Mouse (Mus musculus) neural tube, embryonic 14.5 days (tissue): ENCODE measurements around the gene Abtb2. TPM values are rescaled to one million over a fixed set of nuclear protein-coding genes. Genes with fewer than 3 reads are reported as not detected.

Source experiments
- ATAC-seq: fragments of 200-750 bp; cut with Nextera tagmentation; 2 replicates; pipeline ENCODE4 v1.8.0; 2017; ENCODE audit warnings: low read depth, mild to moderate bottlenecking, moderate TSS enrichment, moderate library complexity
- H3K27ac ChIP-seq: fragments of 300-500 bp; sonication (generic); 2 replicates; pipeline ENCODE4 v1.5.1; 2014; ENCODE audit warnings: low read depth, mild to moderate bottlenecking, control low read depth, low read length, moderate library complexity, mixed read lengths
- H3K27me3 ChIP-seq: fragments of 300-500 bp; sonication (generic); 2 replicates; pipeline ENCODE4 v1.6.1; 2014; ENCODE audit warnings: low read length; ENCODE audit not compliant: control insufficient read depth, insufficient read depth
- H3K36me3 ChIP-seq: fragments of 300-500 bp; sonication (generic); 2 replicates; pipeline ENCODE4 v1.6.1; 2014; ENCODE audit warnings: low read length, mixed read lengths; ENCODE audit not compliant: control insufficient read depth, insufficient read depth
- H3K4me1 ChIP-seq: fragments of 300-500 bp; sonication (generic); 2 replicates; pipeline ENCODE4 v1.6.1; 2014; ENCODE audit warnings: low read length; ENCODE audit not compliant: control insufficient read depth, insufficient read depth
- H3K4me2 ChIP-seq: fragments of 300-500 bp; sonication (generic); 2 replicates; pipeline ENCODE4 v1.6.1; 2014; ENCODE audit warnings: mild to moderate bottlenecking, low read depth, low read length, control low read depth
- H3K4me3 ChIP-seq: fragments of 300-500 bp; sonication (generic); 2 replicates; pipeline ENCODE4 v1.5.1; 2014; ENCODE audit warnings: low read depth, low read length, control low read depth, mixed read lengths
- H3K9ac ChIP-seq: fragments of 300-500 bp; sonication (generic); replicated peaks from 2 replicates; pipeline ENCODE4 v1.6.1; 2014; ENCODE audit warnings: low read depth, mild to moderate bottlenecking, control low read depth, low read length, mixed read lengths
- H3K9me3 ChIP-seq: fragments of 300-500 bp; sonication (generic); 2 replicates; pipeline ENCODE4 v1.6.1; 2016; ENCODE audit warnings: low read length; ENCODE audit not compliant: control insufficient read depth
- WGBS: fragments of 180-500 bp; shearing (Covaris S2); extraction: QIAGEN DNeasy Blood & Tissue Kit; methylation state at CpG from one replicate; pipeline ENCODE4 v1.1.7; 2014; 5-methylcytosine and 5-hydroxymethylcytosine counted together
- polyA plus RNA-seq: library from polyadenylated mRNA; unstranded; fragments of >200 nt; fragmentation: Nextera tagmentation; extraction: Ambion mirVana; gene quantifications from 2 replicates; pipeline ENCODE4 v1.2.1, GENCODE M21; 2014

Gene Abtb2
- polyA plus RNA-seq, 1 experiment from 2014 or later, result 7.8 TPM

DNA sequence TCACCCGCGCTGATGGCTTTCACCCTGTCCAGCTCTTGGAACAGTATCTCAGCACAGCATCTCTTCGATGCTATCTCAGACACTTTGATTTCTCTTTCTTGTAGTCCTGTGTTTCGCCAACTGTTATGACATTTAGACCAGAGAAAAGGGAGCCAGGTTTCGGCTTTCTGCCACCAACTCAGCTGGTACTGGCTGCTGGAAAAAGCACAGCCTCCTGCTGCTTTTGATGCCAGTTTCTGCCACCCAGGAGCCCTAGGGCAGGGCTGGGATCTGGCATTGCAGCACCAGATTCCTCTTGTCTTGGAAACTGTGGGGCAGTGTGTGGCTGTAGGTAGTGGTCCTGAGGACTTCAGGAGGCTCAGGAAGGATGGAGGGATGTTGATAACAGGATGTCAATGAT, 115.0 kb downstream of the Abtb2 start:
- no peaks in the 10 kb centered on the region for H3K36me3 ChIP-seq
- WGBS, result 80% methylated on average over 5 of the region's 5 CpGs
- no peaks in the 10 kb centered on the region for H3K27me3 ChIP-seq
- no peaks in the 10 kb centered on the region for H3K9me3 ChIP-seq
- H3K4me3 ChIP-seq, result no peak overlapping the region
- H3K27ac ChIP-seq, result no peak overlapping the region
- H3K9ac ChIP-seq, result no peak overlapping the region
- H3K4me1 ChIP-seq, result no peaks in the 10 kb centered on the region
- no peak for ATAC-seq
- no peak overlapping the region for H3K4me2 ChIP-seq

DNA sequence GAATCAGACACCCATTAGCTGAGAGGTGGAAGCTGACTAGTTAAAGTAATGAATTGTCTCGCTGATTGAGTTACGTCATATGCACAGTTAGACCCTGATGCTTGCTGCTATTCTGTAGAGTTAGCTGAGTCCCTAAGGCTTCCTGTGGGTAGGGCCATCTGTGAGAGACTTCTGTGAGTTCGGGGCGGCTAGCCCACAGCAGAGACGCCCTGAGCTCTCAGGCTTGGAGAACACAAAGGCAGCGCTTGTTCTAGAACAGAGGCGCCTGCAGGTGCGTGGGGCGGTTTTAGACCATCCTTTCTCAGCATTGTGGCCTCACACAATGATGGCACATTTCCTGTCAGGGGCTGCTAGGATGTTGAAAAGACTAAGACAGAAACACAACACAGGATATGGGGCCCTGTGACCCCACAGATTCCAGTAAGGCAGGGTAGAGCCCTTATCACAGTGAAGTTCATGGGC, 116.2 kb downstream of the Abtb2 start:
- Histone ChIP-seq H3K36me3 (no peaks in the 10 kb centered on the region), H3K4me1 (no peaks in the 10 kb centered on the region), H3K27me3 (no peaks in the 10 kb centered on the region), H3K4me2 (no peak overlapping the region), H3K4me3 (no peak overlapping the region), H3K9ac (no peak overlapping the region), H3K27ac (no peak overlapping the region), H3K9me3 (no peaks in the 10 kb centered on the region)
- 76% methylated on average over 9 of the region's 9 CpGs for WGBS
- ATAC-seq, result no peak

DNA sequence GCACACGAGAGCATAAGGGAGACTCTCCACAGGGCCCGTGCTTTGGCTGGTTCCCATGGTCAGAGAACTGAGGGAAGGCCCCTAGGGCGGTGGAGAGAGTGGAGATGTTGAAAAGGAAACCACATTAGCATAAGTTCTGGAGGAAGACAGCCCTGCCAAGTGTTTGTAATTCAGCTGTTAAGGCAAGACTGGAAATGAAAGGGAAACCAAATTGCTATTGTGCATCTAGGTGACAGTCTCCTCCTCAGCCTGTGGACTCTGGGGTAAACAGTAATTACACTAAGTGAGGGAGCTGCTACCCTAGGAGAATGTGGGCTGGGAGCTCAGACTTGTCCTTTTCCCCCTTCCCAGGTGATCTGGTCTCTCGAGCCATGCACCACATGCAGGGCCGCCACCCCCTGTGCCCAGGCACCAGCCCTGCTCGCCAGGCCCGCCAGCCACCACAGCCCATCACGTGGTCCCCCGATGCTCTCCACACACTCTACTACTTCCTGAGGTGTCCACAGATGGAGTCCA, 116.9 kb downstream of the Abtb2 start:
- H3K27ac ChIP-seq, result no peak overlapping the region
- WGBS, result 69% methylated on average over 9 of the region's 9 CpGs
- no peaks in the 10 kb centered on the region for H3K4me1 ChIP-seq
- ATAC-seq, result peak; percentile 68; the same call in 1 of the 2 replicates
- no peak overlapping the region for H3K4me3 ChIP-seq
- no peak overlapping the region for H3K9ac ChIP-seq
- H3K36me3 ChIP-seq, result no peaks in the 10 kb centered on the region
- H3K4me2 ChIP-seq, result no peak overlapping the region
- no peaks in the 10 kb centered on the region for H3K9me3 ChIP-seq
- H3K27me3 ChIP-seq, result no peaks in the 10 kb centered on the region

DNA sequence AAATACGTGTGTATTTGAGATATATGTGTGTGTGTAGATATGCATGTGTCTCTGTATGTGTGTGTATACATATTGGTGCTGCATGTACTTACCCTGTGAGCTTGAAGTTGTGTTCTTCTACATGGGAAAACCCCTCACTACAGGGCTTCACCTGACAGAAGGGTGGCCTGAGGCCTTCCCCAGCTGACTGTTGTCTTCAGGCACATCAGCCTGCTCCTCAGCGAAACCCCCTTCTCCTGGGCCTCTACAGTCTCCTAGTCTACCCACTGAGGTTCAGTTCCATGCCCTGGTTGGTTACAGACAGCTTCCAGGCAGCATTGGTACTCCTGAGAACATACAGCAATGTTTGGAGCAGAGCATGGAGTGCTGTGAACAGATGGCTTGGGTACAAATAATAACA, 118.3 kb downstream of the Abtb2 start:
- Histone ChIP-seq H3K4me1 (no peaks in the 10 kb centered on the region), H3K27ac (no peak overlapping the region), H3K4me2 (no peak overlapping the region), H3K9me3 (no peaks in the 10 kb centered on the region), H3K27me3 (no peaks in the 10 kb centered on the region), H3K36me3 (no peaks in the 10 kb centered on the region), H3K4me3 (no peak overlapping the region), H3K9ac (no peak overlapping the region)
- 96% methylated on average over 2 of the region's 2 CpGs for WGBS
- ATAC-seq, result no peak

DNA sequence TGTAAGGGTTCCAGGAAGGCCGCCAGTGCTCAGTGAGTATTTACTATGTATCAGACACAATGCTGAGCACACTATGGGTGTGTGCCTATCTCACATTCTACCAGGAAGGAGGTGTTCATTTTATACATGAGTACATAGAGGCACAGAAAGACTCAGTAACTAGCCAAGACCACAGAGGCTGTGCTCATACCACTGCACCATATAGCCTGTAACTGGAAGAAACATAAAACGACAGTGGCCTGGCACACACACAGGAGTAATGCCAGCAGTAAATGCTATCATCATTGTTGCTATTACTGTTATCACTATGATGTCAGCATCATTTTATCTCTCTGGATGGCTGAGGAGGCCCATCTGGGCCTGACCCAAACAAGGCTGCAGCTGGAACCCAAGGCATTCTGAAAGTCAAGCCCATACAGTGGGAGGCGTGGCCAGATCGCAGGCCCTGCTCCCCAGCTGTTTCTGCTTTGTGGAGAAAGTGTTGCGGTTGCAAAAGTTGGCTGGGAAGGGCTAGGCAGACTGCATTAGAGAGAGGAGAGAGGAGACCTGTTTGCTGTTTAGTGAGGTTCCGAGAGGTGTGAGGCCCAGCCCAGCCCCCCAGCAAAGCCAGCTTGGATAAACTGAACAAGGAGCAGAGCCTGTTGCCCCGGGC, 118.9 kb downstream of the Abtb2 start:
- no peak overlapping the region for H3K4me2 ChIP-seq
- no peak for ATAC-seq
- no peaks in the 10 kb centered on the region for H3K9me3 ChIP-seq
- no peak overlapping the region for H3K27ac ChIP-seq
- 70% methylated on average over 7 of the region's 7 CpGs for WGBS
- no peaks in the 10 kb centered on the region for H3K27me3 ChIP-seq
- H3K4me1 ChIP-seq, result no peaks in the 10 kb centered on the region
- H3K9ac ChIP-seq, result no peak overlapping the region
- no peaks in the 10 kb centered on the region for H3K36me3 ChIP-seq
- H3K4me3 ChIP-seq, result no peak overlapping the region

DNA sequence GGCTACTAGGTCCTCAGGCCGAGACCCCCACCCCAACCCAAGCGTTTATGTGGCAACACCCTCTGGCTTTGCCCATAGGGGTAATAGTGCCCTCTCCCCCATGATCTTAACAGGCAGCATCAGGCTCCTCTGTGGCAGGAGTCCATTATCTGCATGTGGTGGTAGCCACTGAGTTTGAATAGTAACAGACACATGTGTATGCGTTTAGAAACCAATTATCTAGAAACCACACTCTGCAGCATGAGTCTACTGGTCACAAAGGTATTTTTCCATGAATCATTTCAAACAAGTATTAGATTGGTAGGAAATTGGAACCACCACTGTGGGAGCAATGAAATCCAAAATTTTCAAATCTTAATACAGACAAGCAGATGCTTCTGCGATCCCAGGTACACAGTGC, 119.5 kb downstream of the Abtb2 start:
- no peaks in the 10 kb centered on the region for H3K4me1 ChIP-seq
- H3K9ac ChIP-seq, result no peak overlapping the region
- H3K27ac ChIP-seq, result no peak overlapping the region
- no peaks in the 10 kb centered on the region for H3K36me3 ChIP-seq
- WGBS, result 88% methylated on average over 4 of the region's 4 CpGs
- no peaks in the 10 kb centered on the region for H3K27me3 ChIP-seq
- ATAC-seq, result no peak
- no peak overlapping the region for H3K4me3 ChIP-seq
- no peak overlapping the region for H3K4me2 ChIP-seq
- no peaks in the 10 kb centered on the region for H3K9me3 ChIP-seq

DNA sequence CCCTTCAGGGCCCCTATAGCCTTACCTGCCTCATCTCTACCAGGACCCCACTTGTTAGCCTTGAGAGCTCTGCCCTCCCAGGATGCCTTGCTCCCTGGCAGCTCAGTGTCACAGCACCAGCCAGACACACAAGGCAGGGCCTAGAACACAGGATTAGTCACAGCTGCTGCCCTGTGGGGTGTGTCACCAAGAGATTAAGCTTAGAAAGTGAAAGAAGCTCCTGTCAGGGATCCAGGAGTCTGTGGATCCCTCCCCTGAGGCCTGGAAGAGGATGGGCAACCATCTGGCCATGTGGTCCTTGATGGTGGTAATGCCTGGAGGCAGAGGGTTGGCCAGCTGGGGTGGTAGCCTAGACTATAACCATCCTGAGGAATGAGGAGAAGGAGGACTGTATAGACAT, 121.0 kb downstream of the Abtb2 start:
- Histone ChIP-seq H3K27ac (no peak overlapping the region), H3K4me1 (no peaks in the 10 kb centered on the region), H3K9me3 (no peaks in the 10 kb centered on the region), H3K9ac (no peak overlapping the region), H3K4me3 (no peak overlapping the region), H3K36me3 (no peaks in the 10 kb centered on the region), H3K27me3 (no peaks in the 10 kb centered on the region), H3K4me2 (no peak overlapping the region)
- ATAC-seq, result no peak

DNA sequence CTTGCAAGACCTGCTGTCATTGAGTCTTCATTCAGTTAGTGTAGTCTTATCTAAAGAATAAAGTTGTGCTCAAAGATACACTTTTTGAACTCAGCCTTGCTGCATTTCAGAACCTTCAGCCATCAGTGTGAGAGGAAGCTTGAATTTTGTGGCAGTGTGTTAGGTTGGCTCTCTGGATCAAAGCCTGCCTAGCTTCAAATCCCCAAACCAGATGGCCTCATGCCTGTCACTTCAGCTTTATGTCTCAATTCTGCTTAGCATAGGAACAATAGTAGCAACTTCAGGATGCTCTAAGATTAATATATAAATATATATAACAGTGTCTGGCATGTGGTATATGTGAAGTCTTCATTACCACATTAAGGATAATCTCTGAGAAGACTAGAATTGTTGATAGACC, 121.8 kb downstream of the Abtb2 start:
- Histone ChIP-seq H3K4me2 (no peak overlapping the region), H3K4me3 (no peak overlapping the region), H3K27ac (no peak overlapping the region), H3K4me1 (no peaks in the 10 kb centered on the region), H3K9ac (no peak overlapping the region), H3K27me3 (no peaks in the 10 kb centered on the region), H3K9me3 (no peaks in the 10 kb centered on the region), H3K36me3 (no peaks in the 10 kb centered on the region)
- no peak for ATAC-seq

DNA sequence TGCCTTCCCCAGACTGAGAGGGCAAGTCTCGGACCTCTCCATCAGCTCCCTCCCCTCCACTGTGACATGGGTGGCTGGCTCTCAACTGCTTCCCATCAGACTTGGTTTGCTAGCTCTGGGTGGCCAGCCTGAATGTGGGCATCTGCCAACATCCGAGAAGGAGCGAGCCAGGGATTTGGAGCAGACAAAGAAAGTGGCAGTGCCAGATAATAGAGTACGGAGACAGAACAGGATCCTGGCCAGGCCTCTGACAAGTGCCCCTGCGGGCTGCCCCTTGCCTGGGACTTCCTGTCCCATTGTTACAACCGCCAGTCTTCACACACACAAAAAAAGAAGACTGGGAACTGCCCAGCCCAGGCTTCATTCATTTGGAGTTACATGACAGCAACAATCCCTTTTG, 124.3 kb downstream of the Abtb2 start:
- Histone ChIP-seq H3K27me3 (no peaks in the 10 kb centered on the region), H3K9me3 (no peaks in the 10 kb centered on the region)
- peak; percentile 84; the same call in 1 of the 2 replicates for ATAC-seq

More for the DNA sequence above, 124.3 kb downstream of the Abtb2 start:
- H3K4me2 ChIP-seq, result no peak overlapping the region
- no peak overlapping the region for H3K27ac ChIP-seq
- H3K4me1 ChIP-seq, result no peaks in the 10 kb centered on the region
- no peak overlapping the region for H3K9ac ChIP-seq
- no peaks in the 10 kb centered on the region for H3K36me3 ChIP-seq
- WGBS, result 18% methylated on average over 6 of the region's 6 CpGs
- no peak overlapping the region for H3K4me3 ChIP-seq
